Mouse (Mus musculus): ENCODE measurements around the gene Mettl9.
"Not testable (repeated sequence)": the region's sequence is repeated elsewhere in the genome, so short reads cannot be mapped to it uniquely, and the experiment has no call there.

Gene Mettl9

DNA sequence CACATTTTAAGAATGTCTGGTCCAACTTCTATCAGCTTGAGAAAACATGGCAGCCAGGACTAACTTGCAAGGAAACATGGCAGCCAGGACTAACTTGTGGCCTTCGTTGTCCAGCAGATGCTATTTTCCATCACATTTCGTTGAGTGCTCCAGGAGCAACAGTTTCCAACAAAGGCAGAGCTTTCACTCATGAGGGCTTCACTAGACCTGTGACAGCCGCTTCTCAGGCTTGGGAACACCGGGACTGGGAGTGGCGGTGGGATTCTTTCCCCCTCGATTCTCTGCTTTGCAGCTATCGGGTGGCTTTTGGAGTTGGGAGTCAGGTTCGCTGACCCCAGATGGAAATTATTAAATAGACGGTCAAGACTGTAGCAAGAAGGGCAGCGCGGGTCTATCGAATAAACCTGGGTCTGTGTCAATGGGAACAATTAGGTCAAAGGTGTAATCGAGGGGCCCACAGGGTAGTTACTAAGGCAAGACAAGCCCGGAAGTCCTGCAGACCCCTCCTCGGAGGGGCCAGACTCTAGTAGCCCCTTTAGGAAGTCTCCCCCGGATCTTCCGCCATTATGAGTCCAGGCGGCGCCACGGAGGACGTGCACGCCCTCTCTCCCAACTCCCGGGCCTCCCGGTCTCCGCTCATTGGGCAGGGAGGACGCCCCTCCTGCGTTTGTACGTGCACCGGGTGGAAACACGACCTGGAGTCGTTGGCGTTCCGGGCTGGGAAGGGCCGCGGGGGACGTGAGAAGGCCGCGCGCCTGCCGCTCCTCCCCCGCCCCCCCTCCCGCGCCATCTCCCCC, at the start of gene Mettl9:
Mettl9 (plus strand) TSS at position 590 of the 797 bp plus-strand sequence.
- peak; percentile 98 for DNase-seq (ENCODE audit: low spot score)

DNA sequence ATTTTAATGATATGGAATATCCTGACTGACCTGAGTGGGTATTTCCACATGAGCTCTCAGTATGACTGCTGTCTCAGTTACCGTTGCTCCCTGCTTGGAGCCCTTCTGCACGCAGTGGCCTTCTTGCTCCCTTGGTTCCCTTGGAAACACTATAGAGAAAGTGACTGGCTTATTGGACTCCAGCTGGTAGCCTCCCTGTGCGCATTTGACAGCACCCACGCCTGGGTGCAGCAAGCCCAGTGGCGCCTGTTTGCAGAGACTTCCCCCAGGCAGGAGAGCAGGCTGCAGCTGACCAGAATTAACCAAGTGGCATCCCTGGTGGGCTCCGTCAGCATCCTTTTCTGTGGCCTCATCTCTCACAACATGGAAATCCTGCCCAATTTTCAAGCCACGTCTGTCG, 43.1 kb upstream of the Mettl9 start:
- no peak for DNase-seq (ENCODE audit: low spot score)

DNA sequence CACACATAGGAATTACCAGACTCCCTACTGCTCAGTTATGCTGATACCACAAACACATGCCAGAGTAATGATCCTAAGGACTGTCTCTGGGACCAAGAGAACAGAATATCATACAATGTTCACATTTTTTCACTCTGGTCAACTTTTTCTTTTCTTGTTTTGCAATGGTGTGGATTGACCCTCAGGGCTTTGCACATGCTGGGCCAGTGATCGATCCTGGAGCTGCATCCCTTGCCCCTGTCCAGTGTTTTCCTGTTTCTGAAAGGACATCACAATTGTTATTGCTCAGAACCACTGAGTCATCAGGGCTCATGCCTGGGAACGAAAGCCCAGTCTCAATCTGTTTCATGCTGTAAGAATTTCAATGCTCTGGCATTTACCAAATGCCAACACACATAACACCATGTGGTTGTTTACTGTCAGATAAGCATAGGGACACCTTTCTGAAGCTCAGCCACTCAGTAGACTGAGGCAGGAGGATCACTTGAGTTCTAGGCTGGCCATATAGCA, 35.2 kb upstream of the Mettl9 start:
- DNase-seq (ENCODE audit: low spot score): no peak

DNA sequence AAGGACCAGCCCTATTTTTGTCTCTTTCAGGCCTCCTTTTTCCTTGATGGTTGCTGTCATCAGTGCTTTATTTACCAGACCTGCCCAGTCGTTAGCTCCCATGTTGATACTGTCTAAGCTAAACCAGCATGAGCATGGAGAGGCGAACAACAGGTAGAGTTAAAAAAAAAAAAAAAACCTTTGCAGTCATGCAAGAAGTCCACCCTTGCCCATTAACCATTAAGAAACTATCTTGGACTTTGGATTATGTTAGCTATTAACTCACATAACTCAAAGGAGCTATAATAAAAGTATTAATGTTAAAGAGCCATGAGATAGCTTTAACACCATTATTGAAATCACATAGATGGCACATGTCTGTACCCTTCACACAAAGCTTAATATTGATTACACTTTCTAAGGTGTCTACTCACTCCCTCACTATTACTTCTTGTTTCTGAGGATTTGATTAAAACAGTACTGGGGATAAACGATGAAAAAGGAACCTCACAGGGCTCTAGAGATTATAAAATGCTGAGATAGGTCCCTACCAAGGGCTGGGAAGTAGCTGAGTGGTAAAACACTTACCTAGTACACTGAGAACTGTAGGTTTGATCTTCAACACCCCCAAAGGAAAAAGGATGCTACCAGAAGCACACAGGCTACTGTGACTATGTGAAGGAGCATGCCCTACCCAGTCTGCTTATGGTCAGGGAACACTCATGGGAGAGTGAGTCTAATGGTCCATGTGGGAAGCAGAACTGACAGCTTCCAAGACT, 34.0 kb upstream of the Mettl9 start:
- DNase-seq (ENCODE audit: low spot score): no peak

DNA sequence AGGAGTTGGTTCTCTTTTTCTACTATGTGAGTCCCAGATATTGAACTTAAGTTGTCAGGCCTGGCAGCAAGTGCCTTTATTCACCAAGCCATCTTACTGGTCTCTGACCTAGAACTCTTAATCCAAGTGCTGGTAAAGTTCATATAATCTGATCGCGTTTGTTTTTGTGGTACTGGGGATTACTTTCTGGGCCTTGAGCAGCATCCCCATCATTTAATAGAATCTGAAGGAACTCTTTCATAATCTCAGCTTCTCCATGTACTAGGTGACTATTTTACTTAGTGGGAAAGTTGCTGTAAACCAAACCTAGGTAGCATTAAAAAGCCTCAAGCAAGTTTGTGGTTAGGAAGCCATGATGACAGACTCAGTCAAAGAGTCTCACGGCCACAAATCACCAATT, 32.4 kb upstream of the Mettl9 start:
- no peak for DNase-seq (ENCODE audit: low spot score)

DNA sequence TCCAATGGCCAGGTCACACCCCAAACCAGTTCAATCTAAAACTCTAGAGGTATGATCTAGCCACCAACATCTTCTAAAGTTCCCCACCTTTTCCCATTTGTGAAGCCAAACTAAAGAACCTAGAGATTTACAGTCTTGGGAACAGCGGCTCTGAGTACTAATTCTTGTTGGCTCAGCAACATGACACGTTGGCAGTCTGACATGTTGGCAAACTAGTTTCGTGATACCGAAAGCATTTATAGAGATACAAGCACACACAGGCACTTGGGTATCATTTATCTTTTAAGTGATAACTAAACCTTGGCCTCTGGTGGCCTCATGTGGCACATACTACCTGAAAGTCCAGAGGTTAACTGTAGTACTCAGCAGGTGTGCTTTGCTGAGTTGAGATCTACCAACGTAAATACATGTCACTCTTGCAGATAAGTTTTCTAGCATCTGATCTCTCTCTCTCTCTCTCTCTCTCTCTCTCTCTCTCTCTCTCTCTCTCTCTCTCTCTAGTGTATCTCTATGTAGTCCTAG, 31.8 kb upstream of the Mettl9 start:
- DNase-seq (ENCODE audit: low spot score): no peak

DNA sequence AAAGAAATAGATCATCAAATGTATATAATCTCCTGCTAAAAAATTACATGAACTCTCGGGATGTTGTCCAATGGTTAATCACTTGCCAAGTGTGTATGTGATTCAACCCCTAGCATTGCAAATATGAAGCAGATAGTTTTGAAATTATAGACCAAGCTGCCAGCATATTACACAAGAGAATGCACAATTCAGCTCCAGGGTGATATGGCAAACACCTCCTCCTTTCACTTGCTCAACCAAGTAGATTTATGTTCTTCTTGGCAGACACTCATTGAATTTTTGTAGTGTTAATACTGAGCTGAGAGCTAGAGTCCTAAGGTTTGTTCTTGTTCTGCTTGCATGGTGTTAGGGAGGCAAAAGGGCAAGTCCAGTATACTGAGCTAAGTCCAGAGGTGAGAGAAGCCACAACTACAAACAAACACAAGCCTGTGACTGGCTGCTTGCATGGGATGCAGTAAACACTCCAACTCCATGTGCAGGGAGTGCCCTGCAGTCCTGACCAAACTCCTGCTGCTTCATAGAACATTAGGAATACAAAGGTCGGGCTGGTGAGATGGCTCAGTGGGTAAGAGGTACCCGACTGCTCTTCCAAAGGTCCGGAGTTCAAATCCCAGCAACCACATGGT, 30.3 kb upstream of the Mettl9 start:
- peak; percentile 62 for DNase-seq (ENCODE audit: low spot score)

DNA sequence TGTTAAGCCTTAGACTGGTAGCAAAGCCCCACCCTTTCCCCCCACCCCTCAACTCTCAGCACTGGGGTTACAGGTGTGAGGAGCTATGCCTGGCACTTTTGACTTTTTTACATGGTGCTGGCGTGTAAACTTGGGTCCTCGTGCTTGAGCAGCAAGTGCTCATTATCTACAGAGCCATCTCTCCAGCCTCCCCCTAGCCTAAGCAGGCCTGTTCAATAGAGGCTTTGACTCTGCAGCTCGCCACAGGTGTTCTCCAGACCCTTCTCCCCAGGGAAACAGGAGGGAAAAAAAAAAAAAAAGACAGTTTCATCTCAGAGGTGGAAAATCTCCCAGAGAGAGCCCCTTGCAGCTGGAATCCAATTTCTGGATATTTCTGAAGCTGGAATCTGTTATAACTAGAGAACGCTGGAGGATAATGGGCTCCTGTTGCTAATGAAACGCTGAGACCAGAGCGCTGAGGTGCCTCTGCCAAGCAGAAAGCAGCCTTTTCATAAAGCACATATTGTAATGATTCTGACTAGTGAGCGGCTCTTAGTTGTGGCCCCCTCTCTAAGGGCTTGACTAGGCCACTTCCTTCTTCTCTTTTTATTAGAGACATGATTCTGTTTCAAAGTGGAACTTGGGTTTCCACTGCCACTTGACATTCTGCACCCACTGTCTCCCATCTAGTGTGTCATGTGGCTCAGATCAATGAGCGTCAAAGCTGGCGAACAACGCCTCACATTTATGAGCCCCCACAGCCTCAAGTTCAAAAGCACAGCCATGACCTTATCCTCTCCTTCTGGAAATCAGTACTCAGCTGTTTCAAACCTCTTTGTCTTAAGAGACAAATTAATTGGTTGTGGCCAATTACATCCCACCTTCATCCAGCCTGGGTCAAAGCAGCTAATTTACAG, 22.2 kb upstream of the Mettl9 start:
- DNase-seq (ENCODE audit: low spot score): no peak

DNA sequence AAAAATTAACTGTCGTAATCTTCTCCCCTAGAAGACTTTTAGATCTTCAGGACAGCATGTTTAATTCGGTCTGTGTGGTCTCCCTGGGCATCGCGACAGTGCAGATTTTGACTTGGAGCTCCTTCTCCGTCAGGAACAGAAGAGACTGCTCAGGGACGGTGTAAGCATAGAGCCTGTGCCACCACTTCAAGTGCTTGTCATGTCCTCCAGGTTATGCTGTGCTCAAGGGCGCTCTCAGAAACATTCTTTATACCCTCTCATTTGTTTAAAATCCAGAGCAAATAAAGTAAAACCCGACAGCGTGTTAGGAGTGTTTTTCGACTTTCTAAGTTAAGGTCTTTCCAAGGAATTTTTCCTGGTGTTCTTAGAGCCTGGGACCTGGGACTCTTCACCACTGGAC, 19.8 kb upstream of the Mettl9 start:
- DNase-seq (ENCODE audit: low spot score): no peak

DNA sequence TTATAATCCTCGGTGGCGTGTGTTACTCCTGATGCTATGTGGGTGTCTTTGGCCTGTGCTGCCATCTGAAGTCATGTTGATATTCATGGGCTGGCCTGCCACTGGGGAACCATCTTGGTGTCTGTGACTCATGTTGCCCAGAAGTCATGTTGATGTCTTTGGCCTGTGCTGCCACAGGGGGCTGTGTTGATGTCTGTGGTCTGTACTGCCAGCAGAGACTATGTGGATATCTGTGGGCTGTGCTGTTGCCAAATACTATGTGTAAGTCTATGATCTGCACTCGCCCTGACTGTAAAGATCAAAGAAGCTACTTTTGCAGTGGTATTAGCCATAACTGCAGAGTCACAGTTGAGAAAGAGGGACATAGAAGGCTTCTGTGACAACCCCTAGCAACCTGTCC, 15.5 kb upstream of the Mettl9 start:
- no peak for DNase-seq (ENCODE audit: low spot score)

DNA sequence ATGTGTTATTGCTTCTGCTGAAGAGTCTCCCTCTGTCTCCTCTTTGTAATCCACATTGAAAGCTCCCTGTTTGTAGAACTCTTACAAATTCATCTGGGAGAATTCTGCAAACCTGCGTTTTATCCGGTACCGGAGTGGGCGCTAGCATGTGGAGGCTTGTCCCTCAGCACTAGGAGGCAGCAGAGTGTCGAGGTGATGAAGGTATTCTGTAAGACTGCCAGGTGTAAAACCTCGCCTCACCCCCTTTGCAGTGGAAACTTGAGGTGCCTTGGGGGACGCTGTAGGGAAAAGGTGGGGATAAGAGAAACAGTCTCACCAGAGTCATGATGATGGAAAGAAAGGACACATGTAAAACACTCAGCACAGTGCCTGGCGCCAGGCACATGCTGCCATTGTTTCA, 14.0 kb upstream of the Mettl9 start:
- DNase-seq (ENCODE audit: low spot score): no peak

DNA sequence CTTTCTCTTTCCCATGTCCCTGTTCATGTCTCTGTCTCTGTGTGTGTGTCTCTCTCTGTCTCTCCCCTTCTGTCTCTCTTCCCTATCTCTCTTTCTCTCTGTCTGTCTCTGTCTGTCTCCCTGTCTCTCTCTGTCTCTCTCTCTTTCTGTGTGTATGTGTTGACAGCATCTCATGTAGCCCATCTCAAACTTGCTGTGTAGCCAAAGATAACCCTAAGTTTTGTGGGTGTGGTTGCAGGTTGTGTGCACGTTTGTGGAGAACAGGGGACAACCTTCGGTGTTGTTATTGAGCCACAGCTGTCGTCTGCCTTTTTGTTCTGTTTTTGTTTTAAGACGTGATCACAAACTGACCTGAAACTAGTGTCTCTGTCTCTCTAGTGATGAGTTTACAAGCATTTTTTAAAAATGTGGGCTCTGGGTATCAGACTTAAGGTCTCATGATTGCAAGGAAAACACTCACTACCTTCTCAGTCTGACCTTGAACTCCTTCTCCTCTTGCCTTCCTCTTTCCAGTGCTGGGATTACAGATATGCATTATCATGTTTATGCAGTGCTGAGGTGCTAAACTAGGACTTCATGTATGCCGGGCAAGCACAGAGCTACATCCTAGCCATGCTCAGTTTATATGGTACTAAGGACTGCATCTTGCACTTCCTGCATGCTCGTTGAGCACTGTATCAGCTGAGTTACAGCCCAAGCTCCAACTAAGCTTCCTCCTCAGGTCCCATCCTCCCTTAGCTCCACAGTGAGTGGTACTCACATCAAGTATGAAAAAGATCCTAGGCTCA, 8.8 kb upstream of the Mettl9 start:
- no peak for DNase-seq (ENCODE audit: low spot score)

DNA sequence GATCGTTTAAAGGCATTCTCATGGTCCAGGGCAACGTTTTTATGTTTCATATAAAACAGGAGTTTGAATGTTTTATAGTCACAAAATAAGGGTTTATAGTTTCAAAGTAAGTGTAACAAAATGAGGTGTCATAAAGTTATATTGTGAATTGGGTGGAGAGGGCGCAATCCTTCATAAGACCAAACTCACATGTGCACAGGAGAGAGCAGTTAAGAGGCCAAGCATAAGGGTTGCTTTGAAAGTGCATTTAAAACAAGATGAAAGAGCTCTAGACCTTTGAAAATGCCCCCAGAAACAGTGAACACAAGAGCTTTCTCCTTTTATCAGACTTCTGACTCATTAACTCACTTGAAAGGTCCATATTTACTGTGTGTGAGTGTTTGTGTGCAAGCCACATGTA, 7.9 kb upstream of the Mettl9 start:
- no peak for DNase-seq (ENCODE audit: low spot score)

DNA sequence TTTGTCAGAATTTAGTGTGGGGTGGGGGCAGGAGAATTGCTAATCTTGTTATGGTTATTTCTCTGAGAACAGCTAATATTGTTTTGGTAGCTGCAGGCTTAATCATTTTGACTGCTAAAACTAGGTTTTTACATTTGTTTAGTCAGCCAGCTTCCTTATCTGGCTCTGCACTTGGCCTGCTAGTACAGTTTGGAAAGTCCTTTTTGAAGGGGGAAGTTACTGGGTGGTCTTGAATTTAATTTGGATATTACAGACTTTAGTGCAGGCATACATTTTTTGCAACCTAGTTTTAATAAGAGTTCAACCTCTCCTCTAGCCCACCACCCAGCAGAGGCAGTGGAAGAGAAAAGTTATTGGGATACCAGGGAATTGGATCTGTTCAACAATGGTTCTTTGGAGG, 4.3 kb upstream of the Mettl9 start:
- DNase-seq (ENCODE audit: low spot score): not testable (repeated sequence)

DNA sequence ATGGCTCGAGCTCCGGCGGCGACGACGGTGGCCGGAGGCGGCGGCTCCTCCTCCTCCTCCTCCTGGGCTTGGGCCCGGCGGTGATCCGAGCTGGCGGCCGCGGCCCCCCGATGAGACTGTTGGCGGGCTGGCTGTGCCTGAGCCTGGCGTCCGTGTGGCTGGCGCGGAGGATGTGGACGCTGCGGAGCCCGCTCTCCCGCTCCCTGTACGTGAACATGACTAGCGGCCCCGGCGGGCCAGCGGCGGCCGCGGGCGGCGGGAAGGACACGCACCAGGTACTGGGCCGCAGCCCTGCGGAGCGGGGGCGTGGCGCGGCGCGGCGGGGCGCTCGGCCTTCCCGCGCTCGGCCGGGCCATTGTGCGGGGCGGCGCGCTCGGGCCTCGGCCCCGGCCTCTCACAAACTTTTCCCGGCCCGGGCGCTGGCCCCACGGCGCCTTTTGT, 476 bp downstream of the Mettl9 start:
- no peak for DNase-seq (ENCODE audit: low spot score)

DNA sequence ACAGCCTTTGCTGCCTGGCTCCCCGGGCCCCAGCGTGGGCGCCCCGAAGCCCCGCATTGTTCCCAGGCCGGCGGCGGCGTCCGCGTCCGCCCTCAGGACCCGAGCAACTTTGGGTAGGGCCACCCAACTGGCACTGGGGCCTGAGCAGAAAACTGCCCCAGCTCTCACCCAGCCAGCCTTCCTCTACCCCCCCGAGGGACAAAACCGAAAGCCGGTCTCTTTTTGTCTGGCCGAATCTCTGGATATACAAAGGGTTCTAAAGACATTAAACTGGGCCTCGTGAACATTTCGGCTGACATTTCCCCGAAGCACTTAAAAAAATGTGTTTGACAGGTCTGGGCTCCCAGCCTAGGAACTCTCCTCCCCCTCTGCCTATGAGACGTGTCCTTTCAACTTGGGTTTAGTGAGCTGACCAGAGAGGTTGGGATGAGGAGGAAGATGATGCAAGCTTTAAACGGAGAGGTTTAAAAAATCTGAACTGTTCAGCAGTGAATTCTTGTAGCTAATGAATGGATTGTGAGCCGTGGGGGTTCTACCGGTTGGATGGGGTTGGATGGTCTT, 996 bp downstream of the Mettl9 start:
- DNase-seq (ENCODE audit: low spot score): peak; percentile 59

DNA sequence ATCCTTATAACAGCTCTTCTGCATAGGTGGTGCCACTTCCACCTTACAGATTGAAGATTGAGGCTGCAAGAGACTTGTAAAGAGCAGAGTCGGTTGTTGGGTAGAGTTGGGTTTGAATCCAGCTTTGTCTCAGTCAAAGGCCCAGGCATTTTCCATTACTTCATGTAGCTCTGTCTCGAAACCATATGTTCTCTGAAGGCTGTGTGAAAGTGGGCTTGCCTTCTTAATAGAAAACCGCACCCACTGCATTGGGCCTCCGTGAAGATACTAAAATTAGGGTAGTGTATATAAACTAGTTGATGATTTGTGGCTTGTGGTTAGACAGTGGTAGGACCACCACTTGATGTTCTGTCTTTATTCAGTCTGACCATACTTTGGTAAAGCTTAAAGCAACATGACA, 6.3 kb downstream of the Mettl9 start:
- DNase-seq (ENCODE audit: low spot score): no peak

DNA sequence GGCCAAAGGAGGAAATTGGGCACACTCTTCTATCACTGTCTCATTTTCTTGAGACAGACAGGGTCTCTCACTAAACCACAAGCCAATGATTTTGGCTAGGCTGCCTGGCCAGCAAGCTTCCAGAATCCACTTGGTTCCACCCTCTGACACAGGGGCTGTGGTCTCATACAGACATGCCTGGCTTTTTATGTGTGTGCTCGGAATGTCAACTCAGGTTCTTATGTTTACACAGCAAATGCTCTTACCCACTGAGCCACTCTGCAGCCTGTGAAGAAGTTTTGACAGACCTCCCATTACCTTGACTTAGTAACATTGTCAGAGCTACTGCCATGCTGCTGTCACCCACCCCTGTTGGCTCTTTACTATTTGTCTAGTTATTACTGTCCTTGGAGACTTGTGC, 7.7 kb downstream of the Mettl9 start:
- DNase-seq (ENCODE audit: low spot score): no peak

DNA sequence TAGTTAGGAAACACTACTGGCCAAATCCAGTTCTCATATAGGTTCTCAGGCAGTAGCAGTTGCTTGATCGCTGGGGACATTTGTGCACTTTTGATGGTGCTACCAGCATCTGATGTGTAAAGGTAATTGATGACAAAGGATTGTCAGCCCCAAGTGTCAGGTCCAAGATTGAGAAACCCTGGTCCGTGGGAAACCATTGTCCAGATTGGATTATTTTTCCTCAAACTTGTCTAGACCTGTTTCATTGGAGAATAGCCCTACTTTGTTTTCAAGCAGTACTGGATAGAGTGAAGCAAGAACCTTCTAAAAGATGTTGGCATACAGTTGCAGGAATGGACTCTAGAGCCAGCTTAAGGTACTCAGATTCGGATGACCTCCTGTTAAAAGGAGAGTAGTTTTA, 8.8 kb downstream of the Mettl9 start:
- no peak for DNase-seq (ENCODE audit: low spot score)

DNA sequence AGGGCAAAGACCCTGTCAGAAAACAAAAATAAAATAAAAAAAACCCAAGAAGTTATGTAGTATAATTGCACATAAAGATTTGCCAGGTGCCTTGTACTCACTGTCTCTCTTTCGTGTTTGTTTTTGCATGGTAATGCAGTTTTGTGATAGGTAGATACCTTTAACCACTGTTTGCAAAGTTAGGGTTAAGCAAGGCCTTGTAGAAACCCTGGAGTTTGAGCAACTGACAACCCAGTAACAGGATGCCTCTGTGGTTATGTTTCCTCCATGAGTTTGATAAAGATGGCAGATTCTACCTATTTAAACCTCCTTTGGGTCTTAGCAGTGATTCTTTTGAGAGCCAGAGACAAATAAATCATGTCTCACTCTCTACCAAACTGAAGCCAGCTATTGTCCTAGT, 9.3 kb downstream of the Mettl9 start:
- DNase-seq (ENCODE audit: low spot score): no peak

Measured in yolk sac, embryonic 10.5 days (tissue).